Mouse (Mus musculus) cerebellum, adult 2 months (tissue): Measurements from ENCODE around the gene Ergic1.

Experiments
- CTCF ChIP-seq: fragments of 200-500 bp; IDR thresholded peaks from 2 replicates; pipeline ENCODE4 v1.5.1; 2011; ENCODE audit warnings: low read depth, mild to moderate bottlenecking, control low read depth, low read length, moderate library complexity, borderline replicate concordance; ENCODE audit not compliant: insufficient read depth
- POLR2A ChIP-seq: fragments of 200-500 bp; IDR thresholded peaks from 2 replicates; pipeline ENCODE4 v1.6.1; 2011; ENCODE audit warnings: low read length, control low read depth, borderline replicate concordance; ENCODE audit not compliant: insufficient read depth

- TF ChIP-seq POLR2A: no peak
- no peak for TF ChIP-seq CTCF
Measured at GRCm38 (mm10) chr17:26528751-26529150, 32.5 kb upstream of the Ergic1 start.
